Mouse (Mus musculus): ENCODE data around the gene Rnd2. TPM values are rescaled to one million over a fixed set of nuclear protein-coding genes. Genes with fewer than 3 reads are reported as not detected.

Rnd2 gene
- total RNA-seq, 1 experiment: 10.4 TPM

- Histone ChIP-seq H3K27ac (ENCODE audit: insufficient read depth, low read depth, low read length, poor library complexity, severe bottlenecking) (no peak overlapping the region), H3K4me3 (ENCODE audit: insufficient read depth in 1 of 2, low read depth in 1 of 2, low read length in 2 of 2, poor library complexity in 1 of 2, severe bottlenecking in 1 of 2) (no peak overlapping the region), H3K9me3 (ENCODE audit: control insufficient read depth, insufficient read depth, low read depth, low read length) (no peaks in the 10 kb centered on the region), H3K4me1 (ENCODE audit: control insufficient read depth in 2 of 2, insufficient read depth in 2 of 2, low read length in 2 of 2, poor library complexity in 1 of 2) (no peaks in the 10 kb centered on the region), H3K36me3 (ENCODE audit: control insufficient read depth, insufficient read depth, low read length, poor library complexity, severe bottlenecking) (peaks cover 35% of the 10 kb centered on the region), H3K9ac (ENCODE audit: insufficient read depth, low read depth, low read length, poor library complexity, severe bottlenecking) (no peak overlapping the region)
- DNase-seq (ENCODE audit: low read depth, low spot score): no peak
- in situ Hi-C loops (cut with MboI; ENCODE audit: low sequenced_read_pairs in 2 of 2, unreplicated experiment in 2 of 2): no loop called here
- no peak for TF ChIP-seq HCFC1 (IDR thresholded peaks at IDR 0.05; ENCODE audit: borderline replicate concordance, insufficient read depth, low read length)
- no peak for TF ChIP-seq CHD2 (IDR thresholded peaks at IDR 0.05; ENCODE audit: low read depth, low read length)
- TF ChIP-seq ZNF384 (IDR thresholded peaks at IDR 0.05; ENCODE audit: low read depth, low read length): no peak
- no peak for TF ChIP-seq MAFK (IDR thresholded peaks at IDR 0.05; ENCODE audit: insufficient read depth, low read depth, low read length)
- TF ChIP-seq ZC3H11A (IDR thresholded peaks at IDR 0.05; ENCODE audit: borderline replicate concordance, low read depth, low read length): no peak
Observed at GRCm38 (mm10) chr11:101519364-101519763, 54.6 kb downstream of the Rnd2 start.

Other genes starting within 250 kb of the Rnd2 start
- 18.3 and 18.9 TPM in 2 replicates for gene Ezh1, start 238.5 kb upstream of the Rnd2 start, total RNA-seq (2012; rRNA removed)
- 4.0 and 5.6 TPM in 2 replicates for gene Ramp2, start 219.0 kb upstream of the Rnd2 start, total RNA-seq (2012; rRNA removed)
- gene Vps25, start 211.3 kb upstream of the Rnd2 start, total RNA-seq (2012; rRNA removed): 105 and 135 TPM in 2 replicates
- 0.49 and 1.1 TPM in 2 replicates for gene Wnk4, start 204.4 kb upstream of the Rnd2 start, total RNA-seq (2012; rRNA removed)
- gene Cntd1, start 186.0 kb upstream of the Rnd2 start, total RNA-seq (2012; rRNA removed): 2.1 and 2.4 TPM in 2 replicates
- 107 and 139 TPM in 2 replicates for gene Coa3, start 185.9 kb upstream of the Rnd2 start, total RNA-seq (2012; rRNA removed)
- 80.6 and 89.2 TPM in 2 replicates for gene Becn1, start 162.7 kb upstream of the Rnd2 start, total RNA-seq (2012; rRNA removed)
- gene Psme3, start 148.8 kb upstream of the Rnd2 start, total RNA-seq (2012; rRNA removed): 40.0 and 57.0 TPM in 2 replicates
- gene Aoc2, start 139.9 kb upstream of the Rnd2 start, total RNA-seq (2012; rRNA removed): 4.6 and 5.0 TPM in 2 replicates
- 0.62 and 0.95 TPM in 2 replicates for gene Aoc3, start 134.4 kb upstream of the Rnd2 start, total RNA-seq (2012; rRNA removed)
- not detected in 2 replicates for gene G6pc, start 97.4 kb upstream of the Rnd2 start, total RNA-seq (2012; rRNA removed)
- 73.2 and 79.4 TPM in 2 replicates for gene Aarsd1, start 47.4 kb upstream of the Rnd2 start, total RNA-seq (2012; rRNA removed)
- gene Gm27029, start 40.2 kb upstream of the Rnd2 start, total RNA-seq (2012; rRNA removed): 1.3 and 5.4 TPM in 2 replicates
- 6.9 and 7.6 TPM in 2 replicates for gene Rundc1, start 39.9 kb upstream of the Rnd2 start, total RNA-seq (2012; rRNA removed)
- 3.2 and 3.4 TPM in 2 replicates for gene Ptges3l, start 39.7 kb upstream of the Rnd2 start, total RNA-seq (2012; rRNA removed)
- 1,298 and 1,307 TPM in 2 replicates for gene Rpl27, start 22.7 kb upstream of the Rnd2 start, total RNA-seq (2012; rRNA removed)
- gene Ifi35, start 16.6 kb upstream of the Rnd2 start, total RNA-seq (2012; rRNA removed): 5.0 and 9.1 TPM in 2 replicates
- 41.9 and 57.5 TPM in 2 replicates for gene Vat1, start 1.2 kb downstream of the Rnd2 start, total RNA-seq (2012; rRNA removed)
- gene Brca1, start 87.0 kb downstream of the Rnd2 start, total RNA-seq (2012; rRNA removed): 61.1 and 63.5 TPM in 2 replicates
- gene Nbr1, start 87.2 kb downstream of the Rnd2 start, total RNA-seq (2012; rRNA removed): 101 and 103 TPM in 2 replicates
- gene Tmem106a, start 117.2 kb downstream of the Rnd2 start, total RNA-seq (2012; rRNA removed): 5.8 and 7.0 TPM in 2 replicates
- gene Gm11634, start 134.3 kb downstream of the Rnd2 start, total RNA-seq (2012; rRNA removed): not detected in 2 replicates
- 81.1 and 99.0 TPM in 2 replicates for gene Rdm1, start 162.2 kb downstream of the Rnd2 start, total RNA-seq (2012; rRNA removed)
- gene Arl4d, start 200.5 kb downstream of the Rnd2 start, total RNA-seq (2012; rRNA removed): 11.2 and 13.8 TPM in 2 replicates

Measured in ES-E14 (cell line).